Mouse (Mus musculus) liver, embryonic 13.5 days (tissue): ENCODE measurements around the gene Hist1h4f. TPM values are rescaled to one million over a fixed set of nuclear protein-coding genes. Genes with fewer than 3 reads are reported as not detected.
A peak's percentile ranks its signal among the peaks of the same experiment; 100 is the strongest.
"Not testable (repeated sequence)": the region's sequence is repeated elsewhere in the genome, so short reads cannot be mapped to it uniquely, and the experiment has no call there.

Source experiments
- ATAC-seq: fragments of 200-750 bp; cut with Nextera tagmentation; 2 replicates; pipeline ENCODE4 v1.8.0; 2017; ENCODE audit warnings: low read depth, mild to moderate bottlenecking, moderate number of reproducible peaks, moderate library complexity
- DNase-seq: peaks from one replicate; pipeline ENCODE4 v3.0.0; 2022
- H3K27ac ChIP-seq: fragments of 300-500 bp; sonication (generic); 2 replicates; pipeline ENCODE4 v1.5.1; 2015; ENCODE audit warnings: moderate library complexity, mild to moderate bottlenecking, inconsistent platforms
- H3K27me3 ChIP-seq: fragments of 300-500 bp; sonication (generic); 2 replicates; pipeline ENCODE4 v1.6.1; 2015; ENCODE audit warnings: mild to moderate bottlenecking, inconsistent platforms
- H3K36me3 ChIP-seq: fragments of 300-500 bp; sonication (generic); 2 replicates; pipeline ENCODE4 v1.6.1; 2015; ENCODE audit warnings: mild to moderate bottlenecking, inconsistent platforms
- H3K4me1 ChIP-seq: fragments of 300-500 bp; sonication (generic); replicated peaks from 2 replicates; pipeline ENCODE4 v1.6.1; 2015; ENCODE audit warnings: inconsistent platforms
- H3K4me2 ChIP-seq: fragments of 300-500 bp; sonication (generic); 2 replicates; pipeline ENCODE4 v1.6.1; 2015; ENCODE audit warnings: inconsistent platforms, mild to moderate bottlenecking, moderate library complexity
- H3K4me3 ChIP-seq: fragments of 300-500 bp; sonication (generic); replicated peaks from 2 replicates; pipeline ENCODE4 v1.5.1; 2015; ENCODE audit warnings: mild to moderate bottlenecking, inconsistent platforms
- H3K9ac ChIP-seq: fragments of 300-500 bp; sonication (generic); 2 replicates; pipeline ENCODE4 v1.6.1; 2015; ENCODE audit warnings: mild to moderate bottlenecking, inconsistent platforms
- H3K9me3 ChIP-seq: fragments of 300-500 bp; sonication (generic); replicated peaks from 2 replicates; pipeline ENCODE4 v1.6.1; 2016; ENCODE audit warnings: inconsistent platforms
- WGBS: fragments of 180-500 bp; shearing (Covaris S2); methylation state at CpG from one replicate; pipeline ENCODE4 v1.1.7; 2015; ENCODE audit not compliant: insufficient replicate concordance; 5-methylcytosine and 5-hydroxymethylcytosine counted together
- polyA plus RNA-seq: library from polyadenylated mRNA; unstranded; fragments of >200 nt; fragmentation: Nextera tagmentation; extraction: Ambion mirVana; gene quantifications from 2 replicates; pipeline ENCODE4 v1.2.1, GENCODE M21; 2015

Hist1h4f gene
- polyA plus RNA-seq, 1 experiment from 2014 or later: 4.2 TPM

- Histone ChIP-seq H3K4me2 (peak overlapping the region; percentile 73), H3K36me3 (no peaks in the 10 kb centered on the region), H3K4me1 (peaks cover 51% of the 10 kb centered on the region), H3K27ac (peak overlapping the region; percentile 98), H3K27me3 (no peaks in the 10 kb centered on the region), H3K4me3 (peak overlapping the region; percentile 55), H3K9me3 (no peaks in the 10 kb centered on the region), H3K9ac (peak overlapping the region; percentile 74)
- DNase-seq (no peak), ATAC-seq (no peak)
- WGBS: 2% methylated on average over 18 of the region's 18 CpGs
Observed at GRCm38 (mm10) chr13:23562699-23563462, 11.4 kb upstream of the Hist1h4f start.

GRCm38 (mm10) chr13:23561883-23562659 is 10.6 kb upstream of the Hist1h4f start, which contains the start of gene Hist1h3e:
Gene Hist1h3e, minus strand, starts transcription at chr13:23562369.
- H3K27me3 ChIP-seq, H3K9me3 ChIP-seq, H3K36me3 ChIP-seq: not testable (repeated sequence)
- peak within 1 kb of the TSS; percentile 55 for H3K4me3 ChIP-seq
- peaks cover 49% of the 10 kb centered on the region for H3K4me1 ChIP-seq
- under 1% methylated on average over 56 of the region's 67 CpGs for WGBS
- DNase-seq (peak; percentile 92), ATAC-seq (peak; percentile 91)
- peak within 1 kb of the TSS; percentile 73 for H3K4me2 ChIP-seq
- peak within 1 kb of the TSS; percentile 74 for H3K9ac ChIP-seq
- peak within 1 kb of the TSS; percentile 98 for H3K27ac ChIP-seq

GRCm38 (mm10) chr13:23561531-23561882 is 10.1 kb upstream of the Hist1h4f start:
- WGBS: 3% methylated on average over 2 of the region's 5 CpGs
- H3K9ac ChIP-seq: peak overlapping the region; percentile 73
- H3K4me3 ChIP-seq: peak overlapping the region; percentile 55
- H3K27ac ChIP-seq: peak overlapping the region; percentile 98
- peak overlapping the region; percentile 73 for H3K4me2 ChIP-seq
- not testable (repeated sequence) for DNase-seq, H3K9me3 ChIP-seq, H3K36me3 ChIP-seq, H3K27me3 ChIP-seq, ATAC-seq
- H3K4me1 ChIP-seq: peaks cover 50% of the 10 kb centered on the region

GRCm38 (mm10) chr13:23560699-23561098 is 9.3 kb upstream of the Hist1h4f start:
- not testable (repeated sequence) for DNase-seq, H3K9me3 ChIP-seq, H3K27me3 ChIP-seq, H3K36me3 ChIP-seq, ATAC-seq
- H3K4me3 ChIP-seq: peak overlapping the region; percentile 37
- H3K4me2 ChIP-seq: peak overlapping the region; percentile 64
- H3K27ac ChIP-seq: peak overlapping the region; percentile 90
- WGBS: 26% methylated on average over 2 of the region's 2 CpGs
- H3K9ac ChIP-seq: peak overlapping the region; percentile 73
- peaks cover 53% of the 10 kb centered on the region for H3K4me1 ChIP-seq

- Histone ChIP-seq H3K9me3 (no peaks in the 10 kb centered on the region), H3K4me3 (peak overlapping the region; percentile 66), H3K9ac (peak overlapping the region; percentile 92), H3K27ac (peak overlapping the region; percentile 100), H3K27me3 (no peaks in the 10 kb centered on the region), H3K4me2 (peak overlapping the region; percentile 83), H3K4me1 (peaks cover 50% of the 10 kb centered on the region), H3K36me3 (no peaks in the 10 kb centered on the region)
- WGBS: 56% methylated on average over 3 of the region's 3 CpGs
- ATAC-seq (no peak), DNase-seq (no peak)
Observed at GRCm38 (mm10) chr13:23556906-23557305, 5.5 kb upstream of the Hist1h4f start.

GRCm38 (mm10) chr13:23555839-23556416 is 4.5 kb upstream of the Hist1h4f start:
- Histone ChIP-seq H3K36me3 (no peaks in the 10 kb centered on the region), H3K27ac (peak overlapping the region; percentile 100), H3K9me3 (no peaks in the 10 kb centered on the region), H3K4me2 (peak overlapping the region; percentile 83), H3K4me1 (peaks cover 52% of the 10 kb centered on the region), H3K4me3 (peak overlapping the region; percentile 66), H3K9ac (peak overlapping the region; percentile 92), H3K27me3 (no peaks in the 10 kb centered on the region)
- under 1% methylated on average over 18 of the region's 18 CpGs for WGBS
- ATAC-seq (peak; percentile 54), DNase-seq (peak; percentile 80)

GRCm38 (mm10) chr13:23554925-23555838 is 3.7 kb upstream of the Hist1h4f start:
- Histone ChIP-seq H3K27ac (peak overlapping the region; percentile 100), H3K9ac (peak overlapping the region; percentile 92), H3K4me3 (peak overlapping the region; percentile 66), H3K4me1 (peaks cover 51% of the 10 kb centered on the region), H3K9me3 (no peaks in the 10 kb centered on the region), H3K4me2 (peak overlapping the region; percentile 83), H3K36me3 (no peaks in the 10 kb centered on the region), H3K27me3 (no peaks in the 10 kb centered on the region)
- ATAC-seq (peak; percentile 74), DNase-seq (peak; percentile 90)
- under 1% methylated on average over 54 of the region's 54 CpGs for WGBS

- Histone ChIP-seq H3K27ac (peak overlapping the region; percentile 100), H3K4me3 (peak overlapping the region; percentile 66), H3K9me3 (no peaks in the 10 kb centered on the region), H3K9ac (peak overlapping the region; percentile 92), H3K27me3 (no peaks in the 10 kb centered on the region), H3K4me2 (peak overlapping the region; percentile 83), H3K4me1 (peaks cover 56% of the 10 kb centered on the region), H3K36me3 (no peaks in the 10 kb centered on the region)
- WGBS: 19% methylated on average over 9 of the region's 9 CpGs
- no peak for DNase-seq
- ATAC-seq: no peak
Observed at GRCm38 (mm10) chr13:23554393-23554792, 2.9 kb upstream of the Hist1h4f start.

GRCm38 (mm10) chr13:23552962-23553361 is 1.5 kb upstream of the Hist1h4f start, which contains the start of gene Hist1h1d:
Gene Hist1h1d, plus strand, starts transcription at chr13:23553262.
- no peaks in the 10 kb centered on the region for H3K36me3 ChIP-seq
- peaks cover 60% of the 10 kb centered on the region for H3K4me1 ChIP-seq
- peak within 1 kb of the TSS; percentile 83 for H3K4me2 ChIP-seq
- DNase-seq: no peak
- no peaks in the 10 kb centered on the region for H3K9me3 ChIP-seq
- peak within 1 kb of the TSS; percentile 92 for H3K9ac ChIP-seq
- ATAC-seq: no peak
- no peak within 1 kb of the TSS for H3K4me3 ChIP-seq
- H3K27ac ChIP-seq: peak within 1 kb of the TSS; percentile 100
- H3K27me3 ChIP-seq: no peaks in the 10 kb centered on the region

GRCm38 (mm10) chr13:23551931-23552914 is 775 bp upstream of the Hist1h4f start:
- no peaks in the 10 kb centered on the region for H3K27me3 ChIP-seq
- peaks cover 58% of the 10 kb centered on the region for H3K4me1 ChIP-seq
- peak overlapping the region; percentile 58; the same call in 1 of the 2 replicates for H3K4me3 ChIP-seq
- H3K4me2 ChIP-seq: peak overlapping the region; percentile 71
- H3K27ac ChIP-seq: peak overlapping the region; percentile 98
- peak overlapping the region; percentile 81 for H3K9ac ChIP-seq
- WGBS: 34% methylated on average over 8 of the region's 8 CpGs
- DNase-seq (no peak), ATAC-seq (no peak)
- H3K36me3 ChIP-seq: no peaks in the 10 kb centered on the region
- no peaks in the 10 kb centered on the region for H3K9me3 ChIP-seq
